Mouse (Mus musculus) midbrain, postnatal 0 days (tissue): Measurements from ENCODE around the gene Cops7b. TPM values are rescaled to one million over a fixed set of nuclear protein-coding genes. Genes with fewer than 3 reads are reported as not detected.

Experiments
- ATAC-seq: fragments of 200-750 bp; cut with Nextera tagmentation; 2 replicates; pipeline ENCODE4 v1.8.0; 2017; ENCODE audit warnings: moderate number of reproducible peaks, mild to moderate bottlenecking, moderate TSS enrichment, moderate library complexity; ENCODE audit not compliant: low FRiP score
- DNase-seq: peaks from one replicate; pipeline ENCODE4 v3.0.0-alpha.2; 2015; ENCODE audit warnings: low spot score
- H3K27ac ChIP-seq: fragments of 300-500 bp; sonication (generic); 2 replicates; pipeline ENCODE4 v1.5.1; 2014; ENCODE audit warnings: low read depth, mild to moderate bottlenecking, low read length, mixed read lengths
- H3K27me3 ChIP-seq: fragments of 300-500 bp; sonication (generic); 2 replicates; pipeline ENCODE4 v1.6.1; 2014; ENCODE audit warnings: low read length, control low read depth, mixed read lengths; ENCODE audit not compliant: insufficient read depth
- H3K36me3 ChIP-seq: fragments of 300-500 bp; sonication (generic); 2 replicates; pipeline ENCODE4 v1.6.1; 2014; ENCODE audit warnings: low read length, control low read depth, mixed read lengths; ENCODE audit not compliant: insufficient read depth
- H3K4me1 ChIP-seq: fragments of 300-500 bp; sonication (generic); 2 replicates; pipeline ENCODE4 v1.6.1; 2014; ENCODE audit warnings: mild to moderate bottlenecking, control low read depth, antibody characterized with exemption, low read length, mixed read lengths; ENCODE audit not compliant: insufficient read depth
- H3K4me2 ChIP-seq: fragments of 300-500 bp; sonication (generic); 2 replicates; pipeline ENCODE4 v1.6.1; 2014; ENCODE audit warnings: low read depth, mild to moderate bottlenecking, low read length, mixed read lengths; ENCODE audit not compliant: poor library complexity, severe bottlenecking
- H3K4me3 ChIP-seq: fragments of 300-500 bp; sonication (generic); 2 replicates; pipeline ENCODE4 v1.5.1; 2014; ENCODE audit warnings: low read depth, mild to moderate bottlenecking, low read length, moderate library complexity
- H3K9ac ChIP-seq: fragments of 300-500 bp; sonication (generic); replicated peaks from 2 replicates; pipeline ENCODE4 v1.6.1; 2014; ENCODE audit warnings: mild to moderate bottlenecking, low read length, moderate library complexity, mixed read lengths; ENCODE audit not compliant: poor library complexity, severe bottlenecking
- H3K9me3 ChIP-seq: fragments of 300-500 bp; sonication (generic); 2 replicates; pipeline ENCODE4 v1.6.1; 2016; ENCODE audit warnings: low read length, control low read depth
- CTCF ChIP-seq: IDR thresholded peaks from 2 replicates; pipeline ENCODE4 v1.5.1; 2016; ENCODE audit warnings: antibody characterized with exemption, mild to moderate bottlenecking
- WGBS: fragments of 180-500 bp; shearing (Covaris S2); extraction: QIAGEN DNeasy Blood & Tissue Kit; methylation state at CpG from one replicate; pipeline ENCODE4 v1.1.7; 2014; 5-methylcytosine and 5-hydroxymethylcytosine counted together
- microRNA-seq: library from miRNA; unstranded; fragments of <30 nt; microRNA quantifications from one replicate; pipeline ENCODE4, GENCODE M21; 2016; ENCODE audit warnings: borderline number of aligned reads
- polyA plus RNA-seq: library from polyadenylated mRNA; unstranded; fragments of >200 nt; fragmentation: Nextera tagmentation; extraction: Ambion mirVana; gene quantifications from 2 replicates; pipeline ENCODE4 v1.2.1, GENCODE M21; 2015
- total RNA-seq: library from RNA; depleted of rRNA; stranded (reverse); fragments of >200 nt; gene quantifications from 2 replicates; pipeline ENCODE4 v1.2.3, GENCODE M21; 2014; rRNA removed

The Cops7b gene
- total and polyA plus RNA-seq, 2 experiments from 2014 or later = 39.0 to 53.4 TPM

DNA sequence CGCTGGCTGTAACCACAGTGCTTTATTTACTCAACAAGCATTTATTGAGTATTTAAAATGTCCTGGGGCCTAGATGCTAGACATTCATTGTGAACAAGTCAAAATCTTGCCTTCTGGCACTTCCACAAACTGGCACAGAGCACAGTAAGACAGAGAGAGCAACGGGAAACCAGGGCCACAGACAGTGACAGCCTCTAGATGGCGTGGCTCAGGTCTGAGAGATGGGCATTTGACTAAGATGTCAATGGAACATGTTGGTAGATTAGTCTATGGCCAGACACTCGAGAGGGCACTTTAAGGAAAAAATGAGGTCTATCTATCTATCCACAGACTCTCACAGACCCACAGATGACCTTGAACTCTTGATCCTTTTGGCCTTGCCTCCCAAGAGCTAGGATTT, 70.0 kb downstream of the Cops7b start:
- H3K9me3 ChIP-seq = no peaks in the 10 kb centered on the region
- H3K27ac ChIP-seq = no peak overlapping the region
- H3K36me3 ChIP-seq = no peaks in the 10 kb centered on the region
- no peak overlapping the region for H3K4me3 ChIP-seq
- no peak for DNase-seq
- no peak for ATAC-seq
- H3K9ac ChIP-seq = no peak overlapping the region
- 66% methylated on average over 4 of the region's 4 CpGs for WGBS
- H3K4me2 ChIP-seq = no peak overlapping the region
- TF ChIP-seq CTCF = peak; percentile 34
- H3K27me3 ChIP-seq = no peaks in the 10 kb centered on the region
- H3K4me1 ChIP-seq = no peaks in the 10 kb centered on the region

DNA sequence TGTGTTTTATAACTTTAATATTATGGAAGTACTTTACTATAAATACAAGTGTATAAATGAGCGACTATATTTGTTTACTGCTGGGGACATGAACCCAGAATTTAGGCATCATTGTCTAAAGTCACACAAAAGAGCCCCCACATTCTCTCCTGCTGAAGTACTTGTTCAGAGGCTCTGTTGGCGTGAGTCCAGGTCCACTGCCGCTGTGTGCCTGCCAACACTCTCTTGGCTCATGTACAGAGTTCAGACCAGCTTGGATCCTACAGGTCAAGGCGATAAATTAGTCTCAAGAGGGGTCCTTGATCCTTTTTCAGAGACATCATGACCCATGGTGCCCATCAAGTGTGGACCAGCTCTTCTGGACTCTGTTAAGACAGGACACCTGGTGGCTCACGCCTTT, 74.4 kb downstream of the Cops7b start:
- Histone ChIP-seq H3K27me3 (no peaks in the 10 kb centered on the region), H3K4me1 (no peaks in the 10 kb centered on the region), H3K27ac (no peak overlapping the region), H3K9me3 (no peaks in the 10 kb centered on the region), H3K4me2 (no peak overlapping the region), H3K9ac (no peak overlapping the region), H3K4me3 (no peak overlapping the region), H3K36me3 (no peaks in the 10 kb centered on the region)
- WGBS = 76% methylated on average over 5 of the region's 5 CpGs
- TF ChIP-seq CTCF = no peak
- ATAC-seq = no peak
- no peak for DNase-seq

Small RNA genes lying within 50 kb of the gene (microRNA-seq; reads per million reads assigned to microRNA genes)
- gene Gm22955 = not detected

Other genes starting within 250 kb of the Cops7b start
- 29.8 and 40.7 TPM in 2 replicates for gene Ncl, start 223.5 kb upstream of the Cops7b start, total RNA-seq
- gene Ncl, start 223.5 kb upstream of the Cops7b start, polyA plus RNA-seq = 185 and 209 TPM in 2 replicates
- not detected in 2 replicates for gene Nmur1, start 156.7 kb upstream of the Cops7b start, total RNA-seq
- 0.27 and 0.33 TPM in 2 replicates for gene Nmur1, start 156.7 kb upstream of the Cops7b start, polyA plus RNA-seq
- 0.14 TPM in 1 of 2 replicates, not detected in the other for gene Tex44, start 156.6 kb upstream of the Cops7b start, total RNA-seq
- not detected in 2 replicates for gene Tex44, start 156.6 kb upstream of the Cops7b start, polyA plus RNA-seq
- gene Ptma, start 56.2 kb upstream of the Cops7b start, total RNA-seq = 947 and 1,050 TPM in 2 replicates
- 1,199 and 1,354 TPM in 2 replicates for gene Ptma, start 56.2 kb upstream of the Cops7b start, polyA plus RNA-seq
- 48.1 and 54.8 TPM in 2 replicates for gene Pde6d, start 275 bp upstream of the Cops7b start, total RNA-seq
- 116 and 124 TPM in 2 replicates for gene Pde6d, start 275 bp upstream of the Cops7b start, polyA plus RNA-seq
- gene Nppc, start 87.7 kb downstream of the Cops7b start, total RNA-seq = 6.3 and 6.6 TPM in 2 replicates
- 4.3 and 6.5 TPM in 2 replicates for gene Nppc, start 87.7 kb downstream of the Cops7b start, polyA plus RNA-seq
- gene Dis3l2, start 120.9 kb downstream of the Cops7b start, total RNA-seq = 45.7 and 52.5 TPM in 2 replicates
- gene Dis3l2, start 120.9 kb downstream of the Cops7b start, polyA plus RNA-seq = 33.3 and 33.5 TPM in 2 replicates